Mouse (Mus musculus): ENCODE results near the gene Zfp36l2. TPM values are rescaled to one million over a fixed set of nuclear protein-coding genes. Genes with fewer than 3 reads are reported as not detected.
A peak's percentile ranks its signal among the peaks of the same experiment; 100 is the strongest.

Zfp36l2 gene
- polyA plus RNA-seq, 2 experiments from 2014 or later = 26.9 to 79.1 TPM

DNA sequence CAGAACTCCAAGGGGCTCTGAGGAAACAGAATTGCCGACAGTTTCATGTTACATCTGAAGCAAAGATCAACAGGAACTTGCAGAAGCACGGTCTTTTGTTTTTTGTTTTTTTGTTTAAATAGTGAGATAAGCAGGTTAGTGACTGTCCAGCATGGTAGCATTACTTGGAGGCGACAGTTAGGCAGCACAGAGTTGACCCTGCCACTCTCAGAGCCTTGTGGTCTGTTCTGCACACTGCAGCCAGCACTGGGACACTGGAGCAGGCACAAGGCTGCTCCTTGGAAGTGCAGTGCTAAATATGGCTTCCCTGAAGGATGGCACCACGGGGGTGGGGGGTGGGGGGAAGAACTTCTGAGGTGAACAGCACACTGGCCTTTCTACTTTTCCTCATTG, 7.3 kb upstream of the Zfp36l2 start:
- no peak for ATAC-seq

- no peak for ATAC-seq
Measured at GRCm38 (mm10) chr17:84194282-84195002, 6.7 kb upstream of the Zfp36l2 start.

DNA sequence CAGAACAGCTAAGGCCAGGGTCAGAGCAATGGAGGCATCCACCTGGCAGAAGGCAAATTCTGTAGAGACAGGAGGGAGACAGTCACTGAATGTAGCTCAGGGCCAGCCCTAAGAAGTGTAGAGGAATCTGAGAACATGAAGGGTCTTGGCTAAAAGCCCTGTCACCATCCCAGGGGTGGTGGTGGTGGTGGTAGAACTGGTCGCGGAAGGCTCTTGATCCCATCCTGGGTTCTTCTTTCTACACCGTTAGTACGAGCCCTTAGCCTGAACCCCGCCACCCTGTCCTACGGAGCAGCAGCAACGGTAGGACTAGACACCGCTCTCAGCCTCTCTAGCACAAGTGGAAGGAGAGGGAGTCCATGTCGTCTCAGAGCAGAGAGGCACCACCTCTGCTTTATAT, 5.7 kb upstream of the Zfp36l2 start:
- no peak for ATAC-seq

DNA sequence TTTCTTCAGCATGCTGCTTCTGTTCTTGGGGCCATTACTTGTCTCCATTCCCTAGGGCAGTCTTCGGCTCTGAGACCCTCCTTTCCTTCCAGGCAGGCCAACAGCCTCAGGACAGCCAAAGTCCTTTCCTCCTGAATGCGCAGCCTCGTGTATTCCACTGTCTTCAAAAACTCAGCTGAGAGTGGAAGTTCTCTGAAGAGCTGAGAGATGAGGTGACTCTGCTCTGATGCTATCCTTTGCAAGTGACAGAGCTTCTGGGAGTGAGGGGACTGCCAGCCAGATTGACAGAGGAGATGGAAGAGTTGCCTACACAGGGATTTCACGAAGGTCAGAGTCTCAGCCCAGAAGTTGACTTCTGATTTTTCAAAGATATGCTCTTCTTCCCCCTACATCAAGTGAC, 4.2 kb upstream of the Zfp36l2 start:
- no peak for ATAC-seq

DNA sequence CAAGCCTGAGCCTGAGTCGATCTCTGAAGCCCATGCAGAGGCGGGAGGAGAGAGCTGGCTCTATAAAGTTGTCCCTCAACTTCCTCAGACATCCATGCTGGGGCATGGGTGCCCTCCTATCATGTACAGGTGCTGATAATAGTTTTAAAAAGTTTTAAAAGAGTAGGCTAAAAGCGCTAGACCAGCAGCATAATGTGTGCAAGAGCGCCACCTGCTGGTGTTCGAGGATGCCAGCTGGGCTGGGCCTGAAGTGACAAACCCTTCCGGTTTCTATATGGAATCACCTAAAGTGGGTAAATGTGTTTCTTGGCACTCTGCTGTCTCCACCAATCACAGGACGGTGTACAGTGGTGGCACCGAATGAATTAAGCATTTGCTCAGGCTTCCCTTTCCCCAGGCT, 3.1 kb upstream of the Zfp36l2 start:
- ATAC-seq = peak; percentile 26

- no peak for ATAC-seq
Measured at GRCm38 (mm10) chr17:84189127-84189854, 1.5 kb upstream of the Zfp36l2 start.

DNA sequence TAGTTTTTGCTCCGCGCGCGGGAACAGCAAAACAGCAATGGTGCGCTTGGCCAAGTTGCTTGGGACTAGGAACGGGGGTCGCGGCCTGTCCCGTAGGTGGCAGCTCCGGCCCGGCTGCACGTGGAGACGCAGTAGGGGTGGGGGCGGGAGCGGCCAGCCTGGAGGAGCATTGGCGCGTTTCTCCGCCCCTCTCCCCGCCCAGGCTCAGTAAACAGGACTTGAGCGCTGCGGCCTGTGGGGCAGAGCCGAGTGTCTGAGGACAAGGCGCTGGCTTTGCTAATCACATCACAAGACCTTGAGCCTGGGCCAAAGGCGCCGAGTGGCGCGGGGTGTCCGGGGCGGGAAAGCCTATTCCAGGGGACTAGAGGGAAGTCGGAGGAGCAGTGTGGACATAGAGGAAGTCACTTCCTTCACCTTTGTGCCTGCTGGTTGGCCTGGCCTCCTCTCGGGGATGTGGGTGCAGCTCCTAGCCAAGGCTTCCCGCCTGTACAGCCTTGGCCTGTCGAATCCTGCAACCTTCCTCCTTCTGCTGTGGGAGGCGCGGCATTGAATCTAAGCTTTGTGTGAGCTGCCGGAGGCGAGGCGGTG, 721 bp upstream of the Zfp36l2 start:
- ATAC-seq = peak; percentile 19

DNA sequence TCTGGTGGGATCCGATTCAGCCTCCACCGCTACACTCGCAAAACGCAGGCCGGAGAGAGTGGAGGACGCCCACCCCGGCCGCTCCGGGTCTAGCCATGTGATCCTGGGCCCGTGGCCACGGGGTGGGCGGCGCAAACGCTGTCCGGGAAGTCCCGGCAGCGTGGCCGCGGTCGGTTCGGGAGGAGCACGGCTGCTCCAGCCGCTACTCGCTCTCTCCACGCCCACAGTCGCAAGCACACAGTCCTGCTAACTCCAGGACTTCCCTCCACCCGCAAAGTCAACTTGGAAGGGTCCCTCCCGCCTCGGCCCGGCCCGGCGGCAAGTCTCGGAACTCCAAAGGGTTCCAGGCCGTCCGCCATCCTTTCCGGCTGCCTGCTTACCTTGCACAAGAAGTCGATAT, 483 bp downstream of the Zfp36l2 start:
- peak; percentile 1 for ATAC-seq

DNA sequence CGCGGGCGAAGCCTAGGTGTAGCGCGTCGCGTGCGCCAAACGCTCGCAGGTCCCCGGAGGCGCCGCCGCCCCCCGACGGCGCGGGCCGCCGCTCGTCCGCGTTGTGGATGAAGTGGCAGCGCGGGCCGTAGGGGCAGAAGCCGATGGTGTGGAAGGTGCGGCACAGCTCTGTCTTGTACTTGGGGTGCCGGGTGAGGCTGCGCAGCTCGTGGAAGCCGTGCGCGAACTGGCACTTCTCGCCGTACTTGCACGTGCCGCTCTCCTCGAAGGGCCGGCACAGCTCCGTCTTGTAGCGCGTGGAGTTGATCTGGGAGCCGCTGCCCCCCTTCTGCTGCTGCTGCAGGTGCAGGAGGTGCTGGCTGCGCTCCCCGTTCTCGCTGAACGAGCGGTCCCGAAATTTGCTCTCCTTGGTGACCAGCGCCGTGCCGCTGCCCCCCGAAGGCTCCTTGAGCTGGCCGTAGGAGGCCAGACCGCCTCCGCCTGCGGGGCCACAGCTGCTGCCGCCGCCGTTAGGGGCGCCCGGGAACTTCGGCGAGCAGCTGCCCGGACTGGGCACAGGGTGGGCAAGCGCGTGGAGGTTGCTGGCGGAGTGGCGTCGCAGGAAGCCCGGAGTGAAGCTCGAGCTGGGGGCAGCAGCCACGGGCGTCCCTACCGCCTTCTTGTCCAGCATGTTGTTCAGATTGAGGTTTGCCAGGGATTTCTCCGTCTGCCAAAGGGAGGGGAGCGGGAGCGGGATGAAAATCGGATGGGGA, 1.1 kb downstream of the Zfp36l2 start:
- no peak for ATAC-seq

GRCm38 (mm10) chr17:84185581-84186450, 1.9 kb downstream of the Zfp36l2 start:
- no peak for ATAC-seq

GRCm38 (mm10) chr17:84185011-84185411, 2.7 kb downstream of the Zfp36l2 start:
- no peak for ATAC-seq

DNA sequence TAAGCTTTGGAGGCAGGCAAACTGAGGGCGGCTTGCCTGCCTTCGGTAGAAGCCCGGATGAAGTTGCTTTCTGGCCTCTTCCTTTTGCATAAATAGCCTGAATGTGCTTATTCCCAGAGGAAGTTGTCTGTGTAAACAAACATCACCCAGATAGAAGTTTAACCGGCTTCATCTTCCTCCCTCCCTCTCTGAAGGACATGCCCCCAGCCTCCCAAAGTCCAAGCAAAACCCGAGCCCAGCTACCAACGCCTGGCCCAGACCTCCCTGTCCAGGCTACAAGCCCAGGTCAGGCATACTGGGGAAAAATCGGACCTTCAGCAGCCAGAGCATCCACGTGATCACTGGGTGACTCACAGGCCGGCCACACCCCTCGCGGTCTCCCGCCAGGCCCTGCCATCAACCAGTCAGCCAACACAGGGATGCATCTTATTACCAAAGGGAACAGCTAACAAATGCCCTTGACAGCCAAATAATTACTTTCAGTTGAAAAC, 4.4 kb downstream of the Zfp36l2 start:
- peak; percentile 4 for ATAC-seq

- no peak for ATAC-seq
Measured at GRCm38 (mm10) chr17:84182311-84183271, 5.2 kb downstream of the Zfp36l2 start.

DNA sequence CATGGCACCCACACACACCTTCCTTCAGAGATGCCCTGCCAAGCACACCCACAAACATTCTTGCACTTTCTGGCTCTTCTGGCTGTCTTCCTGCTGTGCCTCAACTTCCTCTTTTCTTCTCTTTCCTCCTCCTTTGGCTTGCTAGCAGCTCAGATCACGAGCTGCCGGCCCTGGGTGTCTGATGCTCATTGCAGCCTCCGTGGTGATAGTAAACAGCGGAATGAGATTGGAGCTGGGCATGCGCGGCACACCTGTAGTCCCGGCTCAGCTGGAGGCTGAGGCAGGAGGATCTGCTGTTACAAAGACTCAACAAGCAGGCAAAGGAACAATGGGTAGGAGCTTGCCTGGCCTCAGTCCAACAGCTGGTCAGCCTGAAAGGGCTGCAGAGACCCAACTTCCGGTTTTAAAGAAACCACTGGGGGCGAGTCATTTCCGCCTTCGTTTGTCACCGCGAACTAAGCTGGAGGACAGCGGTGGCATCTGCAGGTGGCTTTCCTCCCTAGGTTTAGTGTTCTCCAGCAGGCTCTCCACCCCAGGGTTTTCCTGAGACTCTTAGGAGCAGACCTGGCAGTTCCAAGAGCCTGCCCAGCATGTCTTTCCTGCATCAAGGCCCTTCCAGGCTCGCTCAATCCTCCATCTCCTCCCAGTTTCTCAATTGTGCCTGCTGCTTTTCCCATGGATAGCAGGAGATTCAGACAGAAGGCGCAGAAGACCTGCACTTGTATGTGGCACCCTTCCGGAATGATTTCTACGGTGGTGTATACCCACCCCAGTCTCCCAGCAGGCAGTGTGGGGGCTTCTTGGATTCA, 6.0 kb downstream of the Zfp36l2 start:
- peak; percentile 15 for ATAC-seq

- ATAC-seq = peak; percentile 57
Measured at GRCm38 (mm10) chr17:84180715-84181501, 6.8 kb downstream of the Zfp36l2 start.

GRCm38 (mm10) chr17:84179973-84180365, 7.8 kb downstream of the Zfp36l2 start:
- no peak for ATAC-seq

GRCm38 (mm10) chr17:84179026-84179972, 8.4 kb downstream of the Zfp36l2 start:
- no peak for ATAC-seq

DNA sequence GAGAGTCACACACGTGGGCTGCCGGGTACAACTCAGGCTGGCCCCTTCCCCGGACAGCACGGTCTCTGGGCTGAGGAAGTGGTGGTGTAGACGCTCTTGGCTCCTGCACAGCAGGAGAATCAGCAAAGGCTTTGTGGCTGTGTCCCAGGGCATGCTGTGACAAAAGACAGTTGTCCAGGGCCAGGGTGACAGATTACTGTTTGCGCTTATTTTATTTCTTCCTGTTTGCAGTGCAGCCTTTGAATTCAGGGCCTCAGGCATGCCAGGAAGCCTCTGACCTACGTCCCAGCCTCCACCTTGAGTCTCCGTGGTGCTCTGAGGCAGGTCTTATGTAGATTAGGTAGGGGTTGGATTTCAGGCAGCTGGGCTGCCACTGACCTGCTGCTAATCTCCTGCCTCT, 10.3 kb downstream of the Zfp36l2 start:
- ATAC-seq = no peak

Measured in CD4-positive, CD25-positive, alpha-beta regulatory T cell, adult 4 months (primary cell).